Mouse (Mus musculus): ENCODE results near the gene Taf6l.

Gene Taf6l

DNA sequence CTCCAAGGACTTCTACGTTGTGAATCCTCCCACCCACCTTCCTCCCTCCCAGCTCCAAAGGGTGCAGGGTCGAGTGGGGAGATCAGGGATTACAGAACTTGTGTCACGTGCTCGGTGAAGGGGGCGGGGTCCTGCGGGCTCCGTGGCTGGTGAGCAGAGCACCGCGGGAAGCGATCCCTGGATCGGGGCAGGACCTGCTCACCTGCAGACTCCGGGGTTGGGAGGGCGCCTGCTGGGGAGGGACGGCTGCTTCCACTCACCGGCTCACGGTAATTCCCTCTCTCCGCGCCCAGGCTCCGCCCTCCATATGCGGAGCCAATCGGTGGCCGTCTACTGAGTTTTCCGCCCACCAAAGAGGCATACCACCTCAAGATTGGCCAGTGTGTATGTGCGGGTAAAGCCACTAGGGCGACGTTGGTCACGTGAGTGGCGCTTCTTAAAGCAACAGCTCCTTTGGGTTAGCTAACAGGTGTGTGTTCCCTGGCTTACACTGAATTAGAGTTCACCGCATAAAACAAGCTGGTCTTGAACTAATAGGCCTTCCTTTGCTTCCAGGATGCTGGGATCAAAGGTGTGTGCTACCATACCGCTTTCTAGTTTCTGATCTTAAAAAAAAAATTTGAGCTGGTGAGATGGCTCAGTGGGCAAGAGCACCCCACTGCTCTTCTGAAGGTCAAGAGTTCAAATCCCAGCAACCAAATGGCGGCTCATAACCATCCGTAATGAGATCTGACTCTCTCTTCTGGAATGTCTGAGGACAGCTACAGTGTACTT, at the start of gene Taf6l:
TSS of gene Taf6l (minus strand) at position 410 of the 774 bp plus-strand sequence.
- peak; percentile 92 for DNase-seq

DNA sequence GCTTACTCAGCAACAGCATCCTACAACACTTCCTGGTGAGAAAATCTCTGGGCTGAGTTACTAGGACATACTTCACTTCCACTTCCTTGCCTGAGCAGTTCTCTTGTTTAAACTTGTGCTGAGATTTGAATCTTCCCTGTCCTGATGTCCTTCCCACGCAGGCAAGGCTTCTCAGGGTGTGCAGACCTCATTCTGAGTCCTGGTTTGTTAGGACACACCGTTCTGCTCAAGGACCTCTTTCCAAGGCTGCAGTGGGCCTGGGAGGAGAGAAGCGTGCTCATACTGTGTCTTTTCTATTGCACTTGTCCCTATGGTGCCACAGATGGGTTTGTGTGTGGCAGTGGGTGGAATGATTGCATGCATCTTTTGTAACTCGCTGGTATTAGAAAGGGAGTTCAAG, 46.8 kb upstream of the Taf6l start:
- DNase-seq: no peak

DNA sequence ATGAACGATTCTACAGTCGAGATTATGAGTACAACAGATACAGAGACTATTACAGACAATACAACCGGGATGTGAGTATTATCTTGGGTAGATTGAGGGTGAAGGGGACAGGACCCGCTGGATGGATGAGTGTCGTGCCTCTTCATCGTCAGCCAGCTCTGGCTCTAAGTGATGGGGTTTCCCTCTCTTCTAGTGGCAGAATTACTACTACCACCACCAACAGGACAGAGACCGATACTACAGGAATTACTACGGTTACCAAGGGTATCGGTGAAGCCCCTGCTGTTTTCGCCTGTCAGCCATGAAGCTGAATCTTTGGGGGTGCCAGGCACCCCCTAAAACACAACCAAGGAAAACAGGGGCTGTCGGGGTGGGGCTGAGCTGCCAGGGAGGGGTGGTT, 45.0 kb upstream of the Taf6l start:
- DNase-seq: no peak

DNA sequence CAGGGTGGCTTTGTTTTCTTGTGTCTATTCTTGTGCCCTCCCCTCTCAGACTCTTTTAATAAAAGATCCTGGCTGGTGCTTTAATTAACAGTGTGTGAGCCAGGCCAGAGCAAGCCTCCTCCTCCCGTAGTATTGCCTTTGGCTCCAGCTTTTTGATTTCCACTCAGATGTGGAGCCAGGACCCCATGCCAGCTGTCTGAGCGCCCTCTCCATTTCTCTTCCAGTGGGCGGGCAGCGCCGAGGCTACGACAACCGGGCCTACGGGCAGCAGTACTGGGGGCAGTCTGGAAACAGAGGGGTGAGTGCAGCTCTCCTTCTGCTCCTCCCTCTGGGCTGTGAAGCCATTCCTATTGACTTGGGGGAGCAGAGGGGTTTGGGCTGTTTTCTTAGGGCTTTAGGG, 44.4 kb upstream of the Taf6l start:
- DNase-seq: no peak

DNA sequence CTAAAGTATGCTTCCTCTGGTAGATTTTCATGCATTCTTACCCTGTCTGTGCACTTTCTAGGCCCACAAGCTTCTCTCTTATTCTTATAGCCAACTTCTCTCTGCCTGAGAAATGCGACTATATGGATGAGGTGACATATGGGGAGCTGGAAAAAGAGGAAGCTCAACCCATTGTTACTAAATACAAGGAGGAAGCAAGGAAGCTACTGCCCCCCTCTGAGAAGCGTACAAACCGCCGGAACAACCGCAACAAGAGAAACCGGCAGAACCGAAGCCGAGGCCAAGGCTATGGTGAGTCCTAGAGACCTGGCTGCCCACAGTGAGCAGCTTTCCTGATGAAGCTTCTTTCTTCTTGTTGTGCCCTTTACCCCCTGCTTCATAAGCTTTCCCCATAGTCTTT, 43.4 kb upstream of the Taf6l start, which contains the start of gene AC129217.1:
TSS of gene AC129217.1 (plus strand) at position 114 of the 400 bp plus-strand sequence.
- no peak for DNase-seq

DNA sequence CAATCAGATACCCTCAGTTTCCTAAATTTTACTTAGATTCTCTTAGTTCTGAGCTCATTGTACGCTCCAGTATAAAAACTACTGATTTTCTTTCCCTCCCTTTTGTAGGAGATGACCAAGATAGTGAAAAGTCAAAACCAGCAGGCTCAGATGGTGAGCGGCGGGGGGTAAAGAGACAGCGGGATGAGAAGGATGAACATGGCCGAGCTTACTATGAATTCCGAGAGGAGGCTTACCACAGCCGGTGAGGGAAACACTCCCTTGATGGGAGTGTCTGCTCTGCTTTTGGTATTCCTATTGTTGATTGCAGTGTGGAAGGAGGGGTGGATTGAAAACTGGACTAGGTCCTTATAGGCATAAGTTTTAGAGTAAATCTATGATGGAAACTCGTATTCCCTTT, 36.5 kb upstream of the Taf6l start:
- no peak for DNase-seq

DNA sequence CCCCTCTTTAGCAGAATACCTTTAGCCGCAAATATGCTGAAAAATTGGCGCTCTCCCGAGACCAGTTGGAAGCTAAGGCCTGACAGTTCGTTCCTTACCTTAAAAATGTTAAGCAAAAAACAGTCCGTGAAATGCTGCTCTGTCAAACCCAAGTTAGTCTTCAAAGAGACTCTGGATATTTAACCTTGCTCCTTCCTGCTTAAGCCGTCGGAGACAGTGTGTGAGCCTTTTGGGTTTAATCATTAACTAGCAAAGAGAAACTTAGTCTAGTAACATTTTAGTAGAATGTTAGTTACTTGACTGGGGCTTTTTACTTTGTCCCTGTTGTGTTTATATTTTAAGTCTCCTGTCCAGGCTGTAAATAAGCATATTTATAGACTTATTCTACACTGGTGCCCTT, 34.9 kb upstream of the Taf6l start:
- peak; percentile 44 for DNase-seq

DNA sequence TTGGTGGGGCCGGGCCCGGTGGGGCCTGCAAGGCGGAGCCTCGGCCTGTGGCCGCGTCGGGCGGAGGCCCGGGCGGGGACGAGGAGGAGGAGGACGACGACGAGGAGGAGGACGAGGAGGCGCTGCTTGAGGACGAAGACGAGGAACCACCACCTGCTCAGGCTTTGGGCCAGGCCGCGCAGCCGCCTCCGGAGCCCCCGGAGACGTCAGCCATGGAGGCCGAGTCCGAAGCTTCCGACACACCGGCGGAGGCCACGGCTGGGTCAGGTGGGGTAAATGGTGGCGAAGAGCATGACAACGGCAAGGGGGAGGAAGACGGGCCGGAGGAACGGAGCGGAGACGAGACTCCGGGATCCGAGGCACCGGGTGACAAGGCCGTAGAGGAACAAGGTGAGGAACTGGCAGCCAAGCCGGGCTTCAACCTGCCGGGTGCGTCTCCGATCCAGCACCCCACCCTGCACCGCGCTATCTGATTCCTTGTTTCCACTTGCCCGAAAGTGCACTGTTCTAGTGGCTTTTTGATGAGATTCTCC, 34.3 kb upstream of the Taf6l start:
- DNase-seq: no peak

DNA sequence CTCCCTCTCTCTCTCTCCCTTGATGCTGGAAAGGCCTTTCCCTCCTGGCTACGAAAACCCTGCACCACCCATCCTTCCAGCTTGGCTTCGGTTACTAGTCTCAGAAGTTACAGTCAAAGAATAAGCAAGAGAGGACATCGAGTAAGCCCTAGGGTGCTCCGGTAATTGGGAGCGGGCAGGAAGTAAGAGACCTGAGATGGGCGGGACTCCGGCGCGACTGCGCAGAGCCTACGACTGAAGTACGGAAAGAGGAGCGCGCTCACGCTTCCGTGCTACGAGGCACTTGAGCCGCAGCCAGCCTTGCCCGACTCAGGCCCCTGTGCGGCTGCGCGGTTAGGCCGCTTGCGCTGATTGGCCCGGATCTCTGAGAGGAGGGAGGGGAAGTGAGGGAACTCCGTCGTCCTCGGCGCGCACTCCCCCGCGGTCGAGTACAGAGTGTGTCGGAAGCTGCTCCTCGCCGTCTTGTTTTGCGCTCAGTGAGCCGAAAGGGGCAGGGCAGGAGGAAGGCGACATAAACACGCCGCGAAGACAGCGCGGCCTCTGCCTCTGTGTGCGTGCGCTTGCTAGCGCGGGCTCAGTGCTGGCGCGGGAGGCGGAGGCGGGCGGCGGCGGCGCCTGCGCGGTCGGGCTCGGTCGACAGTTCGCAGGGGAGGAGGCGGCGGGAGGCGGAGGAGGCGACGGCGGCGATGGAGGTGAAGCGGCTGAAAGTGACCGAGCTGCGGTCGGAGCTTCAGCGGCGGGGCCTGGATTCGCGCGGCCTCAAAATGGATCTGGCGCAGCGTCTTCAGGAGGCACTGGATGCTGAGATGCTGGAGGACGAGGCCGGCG, 33.6 kb upstream of the Taf6l start, which contains the start of gene Hnrnpul2:
TSS of gene Hnrnpul2 (plus strand) at position 415 of the 828 bp plus-strand sequence.
- DNase-seq: peak; percentile 97

DNA sequence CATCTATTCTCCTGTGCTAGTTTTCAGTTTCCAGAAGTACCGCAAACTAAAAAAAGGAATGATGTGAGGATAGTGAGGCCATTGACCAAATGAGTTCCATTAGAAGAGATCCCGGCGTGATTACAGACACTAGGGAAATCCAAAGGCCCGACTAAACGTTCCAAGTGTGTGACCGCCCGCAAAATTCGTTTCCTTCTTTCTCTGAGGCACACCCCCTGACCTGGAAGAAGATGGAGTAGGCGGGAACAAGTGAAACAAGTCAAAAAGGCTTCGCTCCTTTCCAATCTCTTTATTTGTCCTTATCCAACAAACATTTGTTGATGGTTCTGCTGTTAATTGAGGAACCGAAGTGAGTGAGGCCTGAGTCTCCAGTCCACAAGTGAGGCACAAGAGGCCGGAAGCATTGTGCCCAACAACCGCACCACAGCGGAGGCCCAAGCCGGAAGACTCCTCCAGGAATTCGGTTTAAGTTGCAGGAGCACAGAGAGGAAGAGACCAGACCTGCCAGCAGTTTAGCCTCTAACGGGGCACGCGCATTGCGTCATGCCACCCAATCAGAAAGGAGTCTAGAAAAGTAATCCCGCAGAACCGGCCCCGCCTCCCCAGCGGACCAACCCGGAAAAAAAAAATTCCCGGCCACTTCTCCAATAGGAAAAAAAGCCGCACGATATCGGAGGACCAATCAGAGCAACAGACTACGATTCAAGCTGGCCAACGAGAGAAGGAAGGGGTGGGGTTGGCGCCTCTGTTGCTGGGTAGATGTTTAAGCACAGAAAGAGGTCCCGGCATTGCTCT, 32.8 kb upstream of the Taf6l start, which contains the start of gene Ttc9c:
TSS of gene Ttc9c (minus strand) at position 533 of the 795 bp plus-strand sequence.
- peak; percentile 95 for DNase-seq

DNA sequence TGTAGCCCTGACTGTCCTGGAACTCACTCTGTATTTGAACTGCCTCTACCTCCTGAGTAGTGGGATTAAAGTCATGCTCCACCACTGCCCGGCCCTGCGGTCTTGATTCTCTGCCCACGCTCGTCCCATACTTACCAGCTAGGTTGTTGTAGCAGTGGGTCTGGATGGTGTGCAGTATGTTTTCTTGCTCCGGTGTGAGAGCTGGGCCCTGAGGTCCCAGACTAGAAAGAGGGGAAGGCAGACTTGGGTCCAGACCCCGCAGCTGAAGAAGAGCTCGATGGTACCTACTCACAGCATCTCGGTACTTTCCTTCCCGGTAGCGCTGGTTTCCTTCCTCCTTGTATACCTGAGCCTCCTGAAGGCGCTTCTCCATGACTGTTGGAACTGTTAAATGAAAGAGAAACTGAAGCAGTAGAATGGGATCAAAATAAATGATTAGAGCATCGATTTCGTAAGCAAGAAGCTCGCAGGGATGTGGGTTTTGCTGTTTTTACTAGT, 32.1 kb upstream of the Taf6l start:
- no peak for DNase-seq

DNA sequence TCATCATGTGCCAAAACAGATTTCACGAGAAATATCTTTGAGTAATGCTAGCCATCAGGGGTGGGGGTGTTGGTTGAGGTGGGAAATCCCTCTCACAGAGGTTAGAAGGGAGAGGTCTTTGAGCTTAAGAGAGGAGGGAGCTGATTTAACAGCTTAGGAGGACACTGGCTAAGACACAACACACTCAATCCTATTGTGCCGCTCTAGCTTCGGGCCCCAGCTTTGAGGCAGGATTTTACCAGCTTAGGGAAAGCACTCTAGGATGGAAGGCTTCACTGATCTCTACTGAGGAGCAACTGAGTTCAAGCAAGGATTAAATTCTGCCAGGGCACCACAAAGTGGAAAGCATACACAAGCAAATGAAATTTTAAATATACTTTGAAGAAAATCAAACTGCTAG, 30.8 kb upstream of the Taf6l start:
- no peak for DNase-seq

DNA sequence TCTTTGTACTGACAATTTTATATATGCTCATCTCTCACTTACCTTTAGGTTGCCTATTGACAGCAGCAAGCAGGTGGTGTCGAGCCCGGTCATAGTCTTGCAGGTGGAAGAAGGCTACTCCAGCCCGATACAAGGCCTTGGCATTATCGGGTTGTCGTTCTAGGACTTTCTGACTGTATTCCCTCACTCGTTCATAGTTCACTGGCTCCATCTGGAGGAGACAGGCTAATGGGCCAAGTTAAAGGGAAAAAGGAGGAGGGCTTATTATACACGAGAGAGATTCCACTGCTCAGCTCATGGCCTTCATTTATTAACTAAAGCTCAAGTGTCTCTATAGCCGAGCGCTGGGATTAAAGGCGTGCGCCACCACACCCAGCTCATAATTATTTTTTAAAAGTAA, 29.6 kb upstream of the Taf6l start:
- DNase-seq: no peak

DNA sequence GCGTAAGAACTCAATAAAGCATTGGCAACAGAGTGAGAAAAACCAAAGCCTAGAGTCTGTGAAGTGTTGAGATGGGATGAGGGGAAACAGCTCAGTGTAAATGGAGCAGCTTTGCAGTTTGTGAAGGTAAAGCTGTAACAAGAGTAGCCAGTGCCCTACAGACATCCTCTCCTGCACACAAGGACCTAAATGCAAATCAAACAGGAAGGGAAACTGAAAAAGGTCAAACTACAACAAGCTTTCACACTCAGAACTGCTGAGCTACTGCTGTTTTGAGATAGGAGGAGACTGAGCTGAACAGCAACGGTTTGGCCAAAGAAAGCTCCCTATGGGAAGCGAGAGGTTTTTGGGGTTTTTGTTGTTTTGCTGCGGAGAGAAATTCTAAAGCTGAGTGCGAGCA, 20.6 kb upstream of the Taf6l start:
- DNase-seq: no peak

DNA sequence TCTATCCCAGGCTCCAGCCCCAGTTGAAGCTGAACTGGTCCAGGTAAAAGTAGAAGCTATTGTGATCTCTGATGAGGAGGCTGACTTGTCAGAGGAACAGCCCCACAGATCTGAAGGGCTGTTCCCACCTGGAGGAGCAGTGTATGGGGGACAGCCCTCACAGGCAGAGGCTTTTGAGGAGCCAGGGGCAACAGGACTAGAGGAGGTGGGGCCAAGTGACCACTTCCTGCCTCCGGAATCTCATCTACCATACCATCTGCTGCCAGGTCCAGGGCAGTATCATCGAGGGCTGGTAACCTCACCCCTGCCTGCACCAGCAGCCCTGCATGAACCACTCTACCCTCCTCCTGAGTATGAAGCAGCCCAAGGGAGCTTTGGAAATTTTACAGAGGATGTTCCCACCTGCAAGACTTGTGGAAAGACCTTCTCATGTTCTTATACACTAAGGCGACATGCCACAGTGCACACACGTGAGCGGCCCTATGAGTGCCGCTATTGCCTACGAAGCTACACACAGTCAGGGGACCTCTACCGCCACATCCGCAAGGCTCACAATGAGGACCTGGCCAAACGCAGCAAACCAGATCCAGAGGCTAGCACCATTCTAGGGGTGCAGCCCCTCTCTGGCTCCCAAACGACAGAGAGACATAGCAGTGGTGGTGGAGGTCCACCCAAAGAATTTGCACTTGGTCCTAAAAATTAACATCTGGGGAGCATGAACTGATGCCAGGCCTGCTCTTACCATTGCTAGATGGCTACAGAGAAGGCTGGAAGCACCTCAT, 17.9 kb upstream of the Taf6l start:
- no peak for DNase-seq

DNA sequence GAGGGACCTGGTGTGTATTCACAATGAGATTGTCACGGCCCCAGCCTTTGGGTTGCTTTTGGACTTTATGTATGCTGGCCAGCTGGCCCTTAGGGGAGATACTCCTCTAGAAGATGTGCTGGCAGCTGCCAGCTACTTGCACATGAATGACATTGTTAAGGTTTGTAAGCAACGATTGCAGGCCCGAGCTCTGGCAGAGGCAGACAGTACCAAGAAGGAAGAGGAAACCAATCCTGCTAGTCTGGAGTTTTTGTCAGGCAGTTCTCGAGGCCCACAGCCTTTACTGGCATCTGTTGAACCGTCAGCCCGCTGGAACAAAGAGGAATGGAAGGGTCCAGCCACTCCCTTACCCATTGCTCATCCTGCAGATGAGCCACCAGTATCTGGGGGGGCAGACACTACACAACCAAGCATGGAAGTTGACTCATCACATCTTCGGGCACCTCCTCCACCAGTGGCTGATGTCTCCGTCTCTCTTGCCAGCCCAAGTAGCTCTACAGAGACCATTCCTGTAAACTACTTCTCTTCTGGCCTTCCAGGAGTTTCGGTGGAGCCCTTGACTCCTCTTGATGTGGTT, 17.1 kb upstream of the Taf6l start:
- no peak for DNase-seq

DNA sequence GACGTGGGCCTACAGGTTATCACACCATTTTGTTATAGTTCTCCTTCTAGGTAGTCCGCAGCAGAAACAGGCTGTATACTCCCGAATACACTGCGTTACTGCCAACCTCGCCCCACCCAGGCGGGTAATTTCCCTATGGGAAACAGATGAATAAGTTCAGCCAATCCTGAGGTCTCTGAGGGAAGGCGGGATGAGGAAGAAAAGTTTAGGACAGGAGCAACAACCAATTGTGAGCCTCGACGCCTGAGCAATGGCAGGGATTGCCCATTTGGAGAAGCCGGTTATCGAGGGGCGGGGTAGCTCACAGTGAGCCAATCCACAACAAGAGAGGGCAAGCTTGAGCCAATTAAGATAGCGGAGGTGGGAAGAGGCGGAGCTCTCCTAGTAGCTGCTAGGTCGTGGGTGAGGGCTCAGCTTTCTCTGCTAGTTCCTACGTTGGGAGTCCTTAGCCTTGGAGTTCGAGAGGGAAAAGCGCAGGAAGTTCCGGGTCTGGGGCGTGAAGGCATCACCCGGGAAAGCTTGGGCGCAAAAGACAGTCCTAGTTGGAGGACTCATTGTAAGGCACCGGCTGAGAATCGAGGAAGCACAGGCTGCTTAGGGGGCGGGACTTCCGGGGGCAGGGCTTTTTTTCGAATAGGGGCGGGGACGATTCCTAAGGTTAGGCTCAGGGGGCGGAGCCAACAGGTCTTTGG, 16.1 kb upstream of the Taf6l start, which contains the start of gene Zbtb3:
TSS of gene Zbtb3 (plus strand) at position 426 of the 692 bp plus-strand sequence.
- DNase-seq: peak; percentile 93

DNA sequence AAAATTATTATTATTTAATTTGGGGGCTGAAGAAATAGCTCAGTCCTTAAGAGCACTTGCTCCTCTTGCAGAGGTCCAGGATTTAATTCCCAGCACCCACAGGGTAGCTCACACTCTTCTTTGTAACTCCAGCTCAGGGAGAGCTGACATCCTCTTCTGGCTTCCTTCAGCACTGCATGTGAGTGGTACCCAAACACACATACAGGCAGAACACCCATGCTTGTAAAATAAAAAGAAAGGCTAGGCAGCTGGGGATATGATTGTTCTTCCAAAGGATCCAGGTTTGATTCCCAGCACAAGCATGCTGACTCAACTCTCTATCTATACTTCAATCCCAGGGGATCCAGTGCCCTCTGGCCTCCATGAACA, 12.7 kb upstream of the Taf6l start:
- DNase-seq: no peak

DNA sequence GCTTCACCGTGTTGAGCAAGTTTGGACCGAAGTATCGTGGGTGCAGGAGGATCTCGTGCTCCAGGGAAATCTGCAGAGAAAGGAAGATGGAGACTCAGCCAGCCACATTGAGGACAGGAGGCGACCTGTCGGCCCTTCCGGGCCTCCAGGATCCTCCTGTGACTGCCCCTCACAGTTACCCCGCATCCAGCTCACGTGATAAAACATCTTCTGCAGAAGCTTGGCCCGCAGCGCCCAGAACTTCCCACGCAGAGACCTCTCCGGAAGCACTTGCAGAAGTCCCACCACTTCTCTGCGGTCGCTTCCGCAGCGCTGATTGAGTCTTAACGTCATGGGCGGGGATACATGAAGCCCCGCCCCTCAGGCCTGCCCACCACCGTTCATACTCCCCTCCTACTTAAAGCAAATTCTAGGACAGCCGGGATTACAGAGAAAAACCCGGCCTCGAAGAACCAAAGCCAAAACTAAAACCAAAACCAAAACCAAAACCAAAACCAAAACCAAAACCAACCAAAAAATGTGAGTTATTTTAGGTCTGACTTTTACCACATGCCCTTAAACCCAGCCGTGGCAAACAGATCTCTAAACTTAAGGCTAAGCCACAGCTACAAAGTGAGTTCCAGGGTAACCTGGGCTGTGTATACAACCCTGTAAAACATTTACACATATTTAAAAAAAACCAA, 12.2 kb upstream of the Taf6l start, which contains the start of gene Polr2g:
TSS of gene Polr2g (minus strand) at position 314 of the 683 bp plus-strand sequence.
- peak; percentile 90 for DNase-seq

DNA sequence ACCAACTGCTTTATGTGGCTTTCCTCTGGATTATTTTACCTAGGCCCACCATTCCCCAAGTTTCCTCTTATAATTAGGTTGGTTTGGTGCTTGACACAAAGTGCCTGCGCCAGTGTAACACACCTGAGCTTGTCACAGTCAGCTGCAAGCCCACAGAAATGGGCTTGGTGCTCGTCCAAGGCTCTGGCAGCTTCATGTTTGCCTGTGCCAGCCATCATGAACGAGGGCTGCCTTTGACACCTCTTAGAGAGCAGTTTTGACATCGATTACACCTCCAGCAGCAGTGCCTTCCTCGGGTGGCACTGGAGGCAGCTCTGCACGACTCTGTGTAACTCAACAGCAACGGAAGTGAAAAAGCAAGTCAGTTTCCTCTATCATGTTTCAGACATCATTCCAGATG, 4.0 kb upstream of the Taf6l start:
- DNase-seq: no peak

All from kidney, adult 18-20 months (tissue).